Mouse (Mus musculus) kidney, embryonic 14.5 days (tissue): ENCODE results near the gene Lrig2. TPM values are rescaled to one million over a fixed set of nuclear protein-coding genes. Genes with fewer than 3 reads are reported as not detected.

Experiments used
- ATAC-seq: fragments of 200-750 bp; cut with Nextera tagmentation; 2 replicates; pipeline ENCODE4 v1.8.0; 2017; ENCODE audit warnings: moderate number of reproducible peaks, mild to moderate bottlenecking, moderate TSS enrichment, moderate library complexity; ENCODE audit not compliant: low FRiP score, low TSS enrichment
- H3K27ac ChIP-seq: fragments of 300-500 bp; sonication (generic); 2 replicates; pipeline ENCODE4 v1.5.1; 2014; ENCODE audit warnings: low read depth, mild to moderate bottlenecking, low read length, moderate library complexity, mixed read lengths
- H3K27me3 ChIP-seq: fragments of 300-500 bp; sonication (generic); 2 replicates; pipeline ENCODE4 v1.6.1; 2014; ENCODE audit warnings: mild to moderate bottlenecking, low read length; ENCODE audit not compliant: control insufficient read depth, insufficient read depth
- H3K36me3 ChIP-seq: fragments of 300-500 bp; sonication (generic); 2 replicates; pipeline ENCODE4 v1.6.1; 2014; ENCODE audit warnings: low read length, mixed read lengths; ENCODE audit not compliant: control insufficient read depth, insufficient read depth
- H3K4me1 ChIP-seq: fragments of 300-500 bp; sonication (generic); 2 replicates; pipeline ENCODE4 v1.6.1; 2014; ENCODE audit warnings: low read length, mixed read lengths; ENCODE audit not compliant: control insufficient read depth, insufficient read depth
- H3K4me2 ChIP-seq: fragments of 300-500 bp; sonication (generic); replicated peaks from 2 replicates; pipeline ENCODE4 v1.6.1; 2014; ENCODE audit warnings: low read depth, mild to moderate bottlenecking, low read length
- H3K4me3 ChIP-seq: fragments of 300-500 bp; sonication (generic); 2 replicates; pipeline ENCODE4 v1.5.1; 2014; ENCODE audit warnings: mild to moderate bottlenecking, low read length
- H3K9ac ChIP-seq: fragments of 300-500 bp; sonication (generic); 2 replicates; pipeline ENCODE4 v1.6.1; 2014; ENCODE audit warnings: low read depth, mild to moderate bottlenecking, low read length, moderate library complexity
- H3K9me3 ChIP-seq: fragments of 300-500 bp; sonication (generic); 2 replicates; pipeline ENCODE4 v1.6.1; 2016; ENCODE audit warnings: low read length; ENCODE audit not compliant: control insufficient read depth
- WGBS: fragments of 180-500 bp; shearing (Covaris S2); extraction: QIAGEN DNeasy Blood & Tissue Kit; methylation state at CpG from one replicate; pipeline ENCODE4 v1.1.7; 2014; 5-methylcytosine and 5-hydroxymethylcytosine counted together
- polyA plus RNA-seq: library from polyadenylated mRNA; unstranded; fragments of >200 nt; fragmentation: Nextera tagmentation; extraction: Ambion mirVana; gene quantifications from 2 replicates; pipeline ENCODE4 v1.2.1, GENCODE M21; 2014

Lrig2 gene
- polyA plus RNA-seq, result 9.8 and 25.6 TPM in 2 replicates

DNA sequence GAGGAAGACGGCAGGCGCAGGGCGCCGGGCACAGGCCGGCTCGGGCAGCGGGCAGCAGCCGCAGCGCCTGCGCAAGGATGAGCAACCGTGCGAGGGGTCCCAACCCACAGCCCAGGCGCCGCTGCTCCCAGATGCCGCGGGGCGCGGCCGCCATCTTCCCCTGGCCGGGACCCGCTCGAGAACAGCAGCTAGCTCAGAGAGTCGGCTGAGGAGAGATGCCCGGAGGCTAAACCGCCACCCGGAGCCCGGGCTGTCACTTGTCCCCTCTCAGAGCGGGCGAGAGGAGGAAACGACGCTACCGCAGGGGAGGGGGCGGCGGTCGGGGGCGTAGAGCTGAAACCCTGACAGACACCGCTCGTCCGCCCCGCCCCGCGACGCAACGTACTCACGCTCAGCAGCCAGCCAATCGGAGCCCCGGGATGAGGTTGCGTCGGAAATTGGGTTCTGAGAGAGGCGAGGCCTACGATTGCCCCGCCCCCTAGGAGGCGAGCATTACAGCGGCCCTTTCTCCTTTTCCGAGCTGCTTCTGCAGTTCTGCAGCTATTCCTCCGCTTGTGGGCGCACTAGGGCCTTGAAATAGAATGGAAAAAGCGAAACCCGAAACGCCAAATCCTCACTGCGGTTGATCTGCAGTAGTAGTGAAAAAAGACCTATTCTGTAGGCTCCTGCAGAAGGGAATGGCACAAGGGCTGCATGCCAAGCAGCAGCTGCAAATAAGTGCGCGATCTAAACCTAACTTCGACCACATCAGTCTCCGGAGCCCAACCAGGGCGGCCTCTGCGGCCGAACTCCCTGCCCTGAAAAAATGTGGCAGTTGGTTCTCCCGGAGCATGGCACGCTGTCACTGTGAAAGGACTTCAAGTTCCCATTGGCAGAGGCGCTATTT lies at the start of gene Lrig2:
Gene Lrig2 (minus strand): TSS at position 381 of the 886 bp plus-strand sequence.
- no peaks in the 10 kb centered on the region; the same call in 1 of the 2 replicates for H3K4me1 ChIP-seq
- peak within 1 kb of the TSS; percentile 94 for H3K27ac ChIP-seq
- under 1% methylated on average over 67 of the region's 71 CpGs for WGBS
- peak within 1 kb of the TSS; percentile 95 for H3K4me3 ChIP-seq
- H3K4me2 ChIP-seq, result peak within 1 kb of the TSS; percentile 54
- no peaks in the 10 kb centered on the region for H3K27me3 ChIP-seq
- peak within 1 kb of the TSS; percentile 86 for H3K9ac ChIP-seq
- peak; percentile 99 for ATAC-seq
- H3K36me3 ChIP-seq, result no peaks in the 10 kb centered on the region
- no peaks in the 10 kb centered on the region for H3K9me3 ChIP-seq

DNA sequence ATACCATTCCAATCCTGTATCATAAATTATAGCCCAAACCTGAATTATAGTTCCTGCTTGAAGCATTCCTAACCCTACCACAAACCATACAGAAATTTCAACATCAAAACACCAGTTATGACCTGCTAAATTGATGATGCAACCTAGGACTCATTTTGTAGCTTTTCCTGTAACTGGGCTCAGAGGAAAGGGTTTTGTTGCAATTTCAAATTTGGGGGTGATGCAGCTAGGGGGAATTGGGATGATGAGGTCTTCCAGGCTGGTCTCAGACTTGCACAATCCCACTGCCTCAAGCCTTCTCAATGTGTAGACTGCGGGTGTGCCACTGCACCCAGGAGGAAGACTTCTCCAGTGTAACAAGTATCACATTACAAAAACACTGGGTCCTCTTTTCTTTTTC lies 44.9 kb upstream of the Lrig2 start:
- Histone ChIP-seq H3K4me3 (no peak overlapping the region), H3K4me1 (no peaks in the 10 kb centered on the region), H3K9me3 (no peaks in the 10 kb centered on the region), H3K4me2 (no peak overlapping the region), H3K27ac (no peak overlapping the region), H3K27me3 (no peaks in the 10 kb centered on the region), H3K9ac (no peak overlapping the region), H3K36me3 (no peaks in the 10 kb centered on the region)
- 90% methylated on average over 1 of the region's 1 CpGs for WGBS
- ATAC-seq, result no peak

DNA sequence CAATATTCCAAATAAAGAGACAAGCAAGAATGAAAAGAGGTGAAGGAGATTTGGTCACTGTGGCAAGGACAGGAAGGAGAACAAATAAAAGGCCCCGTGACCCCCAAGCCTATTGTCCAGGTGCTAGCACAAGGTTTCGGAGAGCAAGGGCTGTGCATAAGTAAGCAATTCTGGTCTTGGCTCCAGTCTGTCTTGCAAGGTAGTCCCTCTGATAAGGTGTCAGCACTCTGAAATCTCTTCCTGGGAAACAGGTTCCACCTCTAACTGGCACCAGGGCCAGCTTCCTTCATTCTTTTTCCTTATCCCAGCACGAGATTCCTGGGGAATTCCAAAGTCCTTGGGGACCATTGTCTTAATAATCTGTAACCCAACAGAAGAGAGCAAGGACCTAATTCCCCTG lies 38.9 kb upstream of the Lrig2 start:
- no peaks in the 10 kb centered on the region for H3K4me1 ChIP-seq
- H3K9me3 ChIP-seq, result no peaks in the 10 kb centered on the region
- H3K4me2 ChIP-seq, result no peak overlapping the region
- no peaks in the 10 kb centered on the region; the same call in 1 of the 2 replicates for H3K27me3 ChIP-seq
- no peak overlapping the region for H3K9ac ChIP-seq
- no peaks in the 10 kb centered on the region for H3K36me3 ChIP-seq
- no peak overlapping the region for H3K4me3 ChIP-seq
- WGBS, result 66% methylated on average over 3 of the region's 3 CpGs
- ATAC-seq, result no peak
- H3K27ac ChIP-seq, result no peak overlapping the region

GRCm38 (mm10) chr3:104548367-104549087 lies 36.8 kb upstream of the Lrig2 start:
- H3K4me1 ChIP-seq, result no peaks in the 10 kb centered on the region
- 53% methylated on average over 15 of the region's 15 CpGs for WGBS
- H3K9ac ChIP-seq, result no peak overlapping the region
- H3K9me3 ChIP-seq, result no peaks in the 10 kb centered on the region
- no peak overlapping the region for H3K4me2 ChIP-seq
- no peak overlapping the region for H3K27ac ChIP-seq
- H3K36me3 ChIP-seq, result no peaks in the 10 kb centered on the region
- peak; percentile 44; the same call in 1 of the 2 replicates for ATAC-seq
- no peaks in the 10 kb centered on the region; the same call in 1 of the 2 replicates for H3K27me3 ChIP-seq
- H3K4me3 ChIP-seq, result no peak overlapping the region

DNA sequence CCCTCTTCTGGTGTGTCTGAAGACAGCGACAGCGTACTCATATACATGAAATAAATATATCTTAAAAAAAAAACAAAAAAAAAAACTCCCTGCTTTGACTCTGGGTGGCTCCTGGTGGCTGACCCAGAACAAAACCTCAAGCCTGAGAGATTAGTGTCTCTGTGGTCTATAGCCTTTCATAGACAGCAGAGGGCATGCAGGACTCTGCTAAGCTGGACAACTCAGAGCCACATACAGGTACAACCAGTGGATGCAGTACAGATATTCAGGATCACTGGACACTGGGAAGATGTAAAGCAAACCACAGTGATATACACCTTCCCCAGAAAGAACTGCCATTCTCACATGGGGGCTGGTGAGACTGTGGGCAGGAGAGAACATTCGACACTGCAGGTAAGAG lies 32.1 kb upstream of the Lrig2 start:
- H3K27me3 ChIP-seq, result no peaks in the 10 kb centered on the region; the same call in 1 of the 2 replicates
- 84% methylated on average over 3 of the region's 3 CpGs for WGBS
- no peak overlapping the region for H3K4me3 ChIP-seq
- no peaks in the 10 kb centered on the region for H3K9me3 ChIP-seq
- H3K4me2 ChIP-seq, result no peak overlapping the region
- H3K9ac ChIP-seq, result no peak overlapping the region
- peaks cover 10% of the 10 kb centered on the region for H3K4me1 ChIP-seq
- no peaks in the 10 kb centered on the region for H3K36me3 ChIP-seq
- no peak for ATAC-seq
- H3K27ac ChIP-seq, result no peak overlapping the region

DNA sequence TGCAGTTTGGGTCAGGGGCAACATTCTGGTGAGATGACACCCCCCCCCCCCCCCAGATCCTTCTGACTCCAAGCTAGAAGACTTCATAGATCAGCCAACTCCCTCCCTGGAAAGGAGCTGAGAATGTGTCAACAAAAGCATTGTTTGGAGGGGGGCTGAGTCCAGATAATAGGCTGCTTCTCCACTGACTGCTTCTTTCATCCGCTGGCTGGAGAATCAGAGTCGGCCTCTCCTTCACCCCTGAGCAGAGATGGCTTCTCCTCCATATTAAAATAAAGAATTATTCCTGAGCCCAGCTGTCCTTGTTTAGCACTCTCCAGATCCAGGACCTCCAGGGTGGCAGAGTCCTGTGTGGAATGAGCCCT lies 30.3 kb upstream of the Lrig2 start:
- no peaks in the 10 kb centered on the region for H3K36me3 ChIP-seq
- H3K27me3 ChIP-seq, result no peaks in the 10 kb centered on the region
- WGBS, result 15% methylated on average over 2 of the region's 2 CpGs
- H3K4me2 ChIP-seq, result peak overlapping the region; percentile 32
- no peaks in the 10 kb centered on the region for H3K9me3 ChIP-seq
- peaks cover 10% of the 10 kb centered on the region for H3K4me1 ChIP-seq
- no peak overlapping the region for H3K9ac ChIP-seq
- no peak overlapping the region for H3K4me3 ChIP-seq
- ATAC-seq, result peak; percentile 22; the same call in 1 of the 2 replicates
- peak overlapping the region; percentile 38; the same call in 1 of the 2 replicates for H3K27ac ChIP-seq

DNA sequence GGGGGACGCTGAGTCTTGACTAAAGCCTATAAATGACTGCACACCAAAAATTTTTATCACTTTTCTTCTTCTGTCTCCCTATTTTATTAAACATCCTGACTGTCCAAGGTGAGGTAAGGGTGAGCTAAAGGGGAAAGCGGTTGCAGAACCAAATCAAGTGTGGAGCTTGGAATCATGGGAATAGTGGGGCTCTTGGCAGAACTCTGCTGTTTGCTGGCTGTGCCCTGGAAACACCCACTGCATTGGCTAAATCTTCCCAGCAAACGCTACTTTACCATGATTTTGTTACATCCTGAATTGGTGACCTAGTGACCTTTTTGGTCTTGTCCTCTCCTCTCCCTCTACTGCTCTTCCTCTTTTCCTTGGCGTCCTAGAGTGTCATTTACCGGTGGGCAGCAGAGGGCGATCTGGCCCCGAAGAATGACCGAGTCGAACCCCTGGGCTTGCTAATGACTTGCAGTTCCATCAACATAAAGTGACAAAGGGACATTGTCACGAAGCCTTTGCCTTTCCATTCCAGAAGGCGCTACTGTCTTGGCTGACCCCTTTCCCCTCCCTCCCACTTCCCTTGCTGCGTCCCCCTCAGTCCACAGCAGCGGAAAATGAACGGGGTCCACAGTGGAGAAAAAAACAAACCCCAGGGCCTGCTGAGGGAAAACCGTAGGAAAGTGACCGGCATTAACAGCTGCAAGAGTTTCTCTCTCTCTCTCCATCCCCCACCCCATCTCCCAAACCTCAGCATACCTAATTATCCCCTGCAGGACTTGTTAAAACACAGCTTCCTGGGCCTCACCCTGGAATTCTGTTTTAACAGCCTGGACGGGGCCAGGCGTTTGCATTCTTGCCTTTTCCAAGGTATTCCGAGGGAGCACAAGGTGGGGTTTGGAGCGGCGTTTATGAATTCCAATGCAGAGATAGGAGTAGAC lies 29.7 kb upstream of the Lrig2 start:
- Histone ChIP-seq H3K9me3 (no peaks in the 10 kb centered on the region), H3K4me2 (peak overlapping the region; percentile 32), H3K4me1 (peaks cover 10% of the 10 kb centered on the region), H3K27me3 (no peaks in the 10 kb centered on the region), H3K27ac (peak overlapping the region; percentile 47; the same call in 1 of the 2 replicates), H3K36me3 (no peaks in the 10 kb centered on the region), H3K4me3 (peak overlapping the region; percentile 20; the same call in 1 of the 2 replicates), H3K9ac (no peak overlapping the region)
- whole genome bisulfite sequencing, result 6% methylated on average over 21 of the region's 21 CpGs
- peak; percentile 67 for ATAC-seq

GRCm38 (mm10) chr3:104540480-104541138 lies 28.9 kb upstream of the Lrig2 start:
- WGBS, result 16% methylated on average over 9 of the region's 9 CpGs
- H3K4me1 ChIP-seq, result peaks cover 10% of the 10 kb centered on the region
- H3K27me3 ChIP-seq, result no peaks in the 10 kb centered on the region
- H3K4me3 ChIP-seq, result no peak overlapping the region
- no peak overlapping the region; the same call in 1 of the 2 replicates for H3K4me2 ChIP-seq
- no peak overlapping the region for H3K9ac ChIP-seq
- peak overlapping the region; percentile 55 for H3K27ac ChIP-seq
- peak; percentile 37; the same call in 1 of the 2 replicates for ATAC-seq
- H3K9me3 ChIP-seq, result no peaks in the 10 kb centered on the region
- H3K36me3 ChIP-seq, result no peaks in the 10 kb centered on the region
